Mouse (Mus musculus): ENCODE measurements around the gene Serp1.
"Not testable (repeated sequence)": the region's sequence is repeated elsewhere in the genome, so short reads cannot be mapped to it uniquely, and the experiment has no call there.

Serp1 gene

DNA sequence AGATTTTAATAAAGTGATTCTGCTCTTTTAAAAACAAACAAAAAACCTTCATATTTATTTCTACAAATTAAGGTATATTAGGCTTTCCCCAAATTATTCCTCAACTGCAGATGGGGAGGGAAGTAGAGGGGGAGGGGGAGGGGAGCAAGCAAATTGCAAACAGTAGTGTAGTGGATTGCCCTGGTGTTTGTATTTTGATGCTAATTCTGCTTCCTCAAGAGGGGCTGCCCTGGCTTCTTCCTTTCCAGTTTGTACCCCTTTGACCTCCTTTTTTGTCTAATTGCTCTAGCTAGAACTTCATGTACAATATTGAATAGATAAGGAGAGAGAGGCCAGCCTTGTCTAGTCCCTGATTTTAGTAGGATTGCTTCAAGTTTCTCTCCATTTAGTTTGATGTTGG is 21.0 kb downstream of the Serp1 start:
- no peak for DNase-seq

DNA sequence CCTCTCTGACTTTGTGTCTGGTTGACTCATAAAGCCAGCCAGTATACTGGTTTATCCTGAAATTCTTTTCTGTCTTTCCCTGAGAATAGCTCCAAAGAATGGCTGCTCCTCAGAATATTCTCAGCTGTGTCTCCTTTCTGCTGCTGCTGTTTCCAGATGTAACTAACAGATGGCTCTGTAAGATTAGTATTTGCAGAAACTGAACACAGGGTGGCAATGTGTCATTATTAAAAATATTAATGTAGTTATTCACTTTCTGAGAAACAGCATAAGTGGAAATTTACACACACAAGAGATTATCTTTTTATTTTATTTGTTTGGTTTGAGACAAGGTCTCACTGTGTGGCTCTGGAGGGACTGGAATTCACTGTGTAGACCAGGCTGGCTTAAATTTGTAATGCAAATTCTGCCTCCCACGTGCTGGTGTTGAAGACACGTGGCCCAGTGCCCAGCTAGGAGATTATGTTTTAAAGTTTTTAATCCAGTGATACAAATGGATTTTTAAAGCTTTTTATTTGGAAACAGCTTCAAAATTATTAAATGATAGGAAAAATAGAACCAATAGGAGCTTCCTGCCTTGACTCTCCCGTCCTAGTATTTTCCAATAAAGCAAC is 21.9 kb downstream of the Serp1 start:
- no peak for DNase-seq

DNA sequence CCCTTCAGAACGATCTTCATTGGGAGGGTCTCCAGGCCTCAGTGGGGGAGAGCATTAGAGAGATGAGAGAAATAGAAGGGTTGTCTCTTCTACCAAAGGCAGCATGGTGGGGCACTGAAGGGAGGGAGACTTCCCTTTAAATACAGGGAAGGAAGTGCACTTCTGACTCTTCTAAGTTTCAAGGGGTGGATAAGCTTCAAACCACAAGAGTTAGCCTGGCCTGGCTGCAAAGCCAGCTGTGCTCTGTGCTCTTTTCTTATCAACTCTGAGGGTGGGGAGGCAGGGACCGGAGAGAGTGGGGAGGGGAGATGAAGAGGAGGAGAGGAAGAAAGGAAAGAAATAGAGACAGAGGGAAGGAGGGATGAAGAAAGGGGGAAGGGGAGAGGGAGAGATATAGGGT is 23.7 kb downstream of the Serp1 start:
- no peak for DNase-seq

DNA sequence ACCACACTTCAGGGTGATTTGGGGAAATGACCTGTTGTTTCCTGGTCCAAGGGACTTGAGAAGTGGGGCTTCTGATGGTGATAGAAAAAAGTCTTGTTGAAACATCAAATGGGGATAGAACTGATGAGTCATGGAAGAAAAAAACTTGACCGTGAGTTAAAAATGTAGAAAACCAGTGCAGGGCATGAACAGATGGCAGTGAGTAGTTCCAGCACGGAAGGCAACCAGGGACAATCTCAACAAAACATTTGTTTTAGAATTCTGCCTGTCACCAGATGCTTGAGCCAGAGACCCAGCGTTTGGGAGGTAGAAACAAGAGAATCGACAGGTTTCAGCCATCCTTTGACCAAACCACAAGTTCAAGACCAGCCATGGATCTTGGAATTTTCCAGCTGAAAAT is 32.1 kb downstream of the Serp1 start:
- no peak for DNase-seq

DNA sequence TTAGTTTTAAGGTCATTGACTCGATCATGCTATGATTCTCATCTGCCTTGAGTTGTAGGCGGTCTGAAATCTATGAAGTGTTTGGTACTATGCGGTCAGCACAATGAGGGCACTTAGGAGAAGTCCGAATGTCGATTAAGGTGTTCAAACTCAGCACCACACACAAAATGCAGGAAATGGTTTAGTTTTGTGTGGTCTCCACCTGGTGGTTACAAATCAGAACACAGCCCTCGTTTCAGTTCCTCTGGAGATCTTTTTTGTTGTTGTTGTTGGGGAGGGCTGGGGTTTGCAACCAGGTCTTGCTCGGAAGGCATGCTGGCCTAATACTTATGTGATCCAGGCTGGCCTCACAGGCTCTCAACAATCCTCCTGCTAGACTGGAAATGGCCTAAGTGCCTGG is 34.9 kb downstream of the Serp1 start:
- DNase-seq = no peak

DNA sequence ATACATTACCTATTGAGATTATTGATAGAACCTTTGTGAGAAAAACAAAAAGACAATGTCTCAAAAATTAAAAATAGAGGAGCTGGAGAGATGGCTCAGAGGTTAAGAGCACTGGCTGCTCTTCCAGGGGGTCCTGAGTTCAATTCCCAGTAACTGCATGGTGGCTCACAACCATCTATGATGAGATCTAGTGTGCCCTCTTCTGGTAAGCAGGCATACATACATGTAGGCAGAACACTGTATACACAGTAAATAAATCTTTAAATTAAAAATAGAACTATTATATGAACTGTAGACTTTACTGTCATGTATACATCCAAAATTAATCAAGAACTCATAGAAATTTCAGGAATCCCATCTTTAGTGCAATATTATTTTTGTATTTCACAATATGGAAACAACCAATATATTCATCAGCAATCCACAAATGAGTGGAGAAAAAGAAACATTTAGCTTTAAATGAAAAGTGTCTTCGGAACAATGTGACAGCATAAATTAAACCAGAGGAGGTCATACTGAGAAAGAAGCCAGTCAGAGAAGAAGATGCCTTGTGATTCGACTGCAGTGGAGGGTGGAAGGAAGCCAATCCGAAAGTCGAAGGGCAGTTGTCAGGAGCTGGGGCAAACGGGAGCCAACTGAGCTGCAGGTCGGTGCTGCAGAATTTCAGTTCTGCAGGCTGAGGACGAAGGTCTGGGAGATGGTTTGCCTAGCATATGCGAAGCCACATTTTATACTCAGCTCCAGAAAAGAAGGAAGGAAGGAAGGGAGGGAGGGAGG is 37.5 kb downstream of the Serp1 start:
- DNase-seq = no peak

DNA sequence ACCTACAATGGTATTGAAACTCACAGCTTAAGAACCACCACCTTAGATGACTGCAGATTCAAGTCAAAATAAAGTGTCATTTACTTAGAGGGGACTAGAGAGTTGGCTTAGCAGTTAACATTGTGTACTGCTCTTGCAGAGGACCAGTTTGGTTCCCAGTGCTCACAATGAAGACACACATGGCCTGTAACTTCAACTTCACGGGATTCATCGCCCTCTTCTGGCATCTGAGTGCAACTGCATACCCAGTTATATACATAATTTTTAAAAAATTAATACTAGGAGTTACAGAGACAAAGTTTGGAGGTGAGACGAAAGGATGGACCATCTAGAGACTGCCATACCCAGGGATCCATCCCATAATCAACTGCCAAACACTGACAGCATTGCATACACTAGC is 38.6 kb downstream of the Serp1 start:
- no peak for DNase-seq

DNA sequence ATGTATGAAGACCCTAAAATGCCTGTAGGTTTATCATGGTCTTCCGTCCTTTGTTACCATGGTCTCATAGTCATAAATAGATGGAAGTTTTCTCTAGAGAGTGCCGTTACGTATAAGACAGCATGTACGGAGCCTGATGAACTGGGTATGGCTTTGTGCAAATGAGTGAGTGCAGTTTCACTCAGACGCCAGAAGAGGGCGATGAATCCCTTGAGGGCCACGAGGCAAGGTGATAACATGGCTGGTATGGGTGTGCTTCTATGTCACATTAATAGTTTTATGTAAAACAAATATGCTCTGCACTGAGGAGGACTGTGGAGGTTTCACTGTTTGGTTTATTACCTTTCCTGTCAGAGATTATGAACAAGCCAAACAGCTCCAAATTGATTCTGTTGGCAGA is 39.8 kb downstream of the Serp1 start:
- DNase-seq = no peak

DNA sequence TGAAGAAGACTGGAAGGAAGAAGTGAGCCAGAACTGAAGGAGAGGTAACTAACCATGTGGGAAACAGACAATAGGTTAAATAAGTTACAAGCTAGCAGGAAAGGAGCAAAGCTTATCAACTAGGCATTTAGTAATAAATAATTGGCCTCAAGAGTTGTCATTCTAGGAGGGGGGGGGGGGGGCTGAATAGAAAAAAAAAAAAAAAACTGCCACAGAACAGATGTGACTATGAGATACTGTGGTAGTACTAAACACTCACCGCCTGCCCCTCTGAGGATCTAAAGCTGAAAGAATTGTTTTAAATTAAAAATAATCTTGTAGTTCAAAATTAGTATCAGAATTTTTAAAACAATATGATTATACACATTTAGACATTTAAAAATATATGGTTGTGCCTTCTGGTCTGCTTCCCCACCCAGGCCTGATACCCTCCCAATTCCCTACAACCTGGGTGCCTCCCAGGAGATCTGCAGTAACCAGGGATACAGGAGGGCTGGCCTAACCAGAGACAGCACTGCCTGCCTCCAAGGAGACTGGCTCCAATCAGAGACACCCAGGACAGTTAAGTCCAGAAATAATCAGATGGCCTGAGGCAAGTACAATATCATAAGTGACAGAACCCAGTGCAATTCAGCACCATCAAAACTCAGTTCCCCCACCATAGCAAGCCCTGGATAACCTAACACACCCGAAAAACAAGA is 46.8 kb downstream of the Serp1 start:
- DNase-seq = no peak

DNA sequence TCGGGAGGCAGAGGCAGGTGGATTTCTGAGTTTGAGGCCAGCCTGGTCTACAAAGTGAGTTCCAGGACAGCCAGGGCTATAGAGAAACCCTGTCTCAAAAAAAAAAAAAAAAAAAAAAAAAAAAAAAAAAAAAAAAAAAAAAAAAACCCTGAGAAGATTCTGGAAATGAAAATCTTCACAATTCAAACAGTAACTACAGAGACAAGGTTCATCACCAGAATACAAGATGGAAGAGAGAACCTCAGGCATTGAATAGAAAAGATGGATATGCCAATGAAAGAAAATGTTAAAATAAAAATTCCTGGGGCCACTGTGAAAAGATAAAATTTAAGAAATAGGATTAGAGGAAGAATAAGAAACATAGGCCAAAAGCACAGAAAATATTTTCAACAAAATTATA is 50.4 kb downstream of the Serp1 start:
- DNase-seq = not testable (repeated sequence)
